Mouse (Mus musculus) left cerebral cortex, postnatal 14 days (tissue): ENCODE measurements at regions not wholly inside any gene's neighbourhood (a gene's known extent, or its start where the extent isn't known, plus 50 kb on each side); places are given as distances from the start of the nearest gene placed in this dataset.

Experiments
- DNase-seq, 2 experiments: peaks; one replicate each; pipeline ENCODE4 v3.0.0; 2021 to 2022; ENCODE audit warnings: low spot score in 2 of 2, mixed read lengths in 1 of 2
- intact Hi-C: fragments of 180-260 bp; cut with DNase I; formaldehyde crosslinking; loops from one replicate; pipeline ENCODE4 v1.15.1; 2025

DNA sequence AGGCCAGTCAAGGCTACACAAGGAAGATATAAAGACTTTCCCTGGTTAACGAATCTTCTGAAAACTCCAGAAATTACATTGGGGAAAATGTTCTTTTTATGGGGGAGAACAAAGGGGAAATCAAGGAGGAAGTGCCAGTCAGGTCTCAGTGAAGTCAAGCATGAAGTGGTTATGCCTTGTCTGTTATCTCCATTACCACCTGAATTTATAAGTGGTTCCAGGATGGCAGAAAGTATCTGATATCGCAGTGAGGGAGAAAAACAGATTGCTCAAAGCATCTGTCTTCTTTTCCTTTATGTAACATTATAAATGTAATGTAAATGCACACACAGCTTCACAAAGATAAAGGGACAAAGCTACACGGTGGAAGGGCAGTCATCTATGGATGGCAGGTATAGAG, 195.0 kb downstream of the Sptssa start:
- intact Hi-C loops, result no loop called here

DNA sequence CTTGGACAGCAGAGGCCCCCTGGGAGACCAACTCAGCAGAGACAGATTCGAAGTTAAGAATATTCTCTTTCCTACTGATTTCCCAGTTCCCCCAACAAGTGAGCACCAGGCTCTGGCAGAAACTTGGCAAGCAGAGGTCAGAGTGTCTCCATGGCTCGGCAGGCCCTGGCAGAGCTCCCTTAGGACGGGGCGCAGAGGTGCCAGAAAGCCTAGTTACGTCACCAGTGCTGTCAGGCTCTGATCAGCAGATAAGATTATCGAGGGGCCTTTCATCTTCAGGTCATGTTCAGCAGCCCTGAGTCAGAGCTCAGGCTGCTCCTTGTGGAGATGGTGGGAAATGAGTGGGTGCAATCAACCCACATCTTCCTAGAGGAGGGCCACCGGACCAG, 196.2 kb downstream of the Sptssa start:
- no peak for DNase-seq
- intact Hi-C loops, result no loop called here

More for the DNA sequence above, 195.0 kb downstream of the Sptssa start:
- DNase-seq, result no peak

DNA sequence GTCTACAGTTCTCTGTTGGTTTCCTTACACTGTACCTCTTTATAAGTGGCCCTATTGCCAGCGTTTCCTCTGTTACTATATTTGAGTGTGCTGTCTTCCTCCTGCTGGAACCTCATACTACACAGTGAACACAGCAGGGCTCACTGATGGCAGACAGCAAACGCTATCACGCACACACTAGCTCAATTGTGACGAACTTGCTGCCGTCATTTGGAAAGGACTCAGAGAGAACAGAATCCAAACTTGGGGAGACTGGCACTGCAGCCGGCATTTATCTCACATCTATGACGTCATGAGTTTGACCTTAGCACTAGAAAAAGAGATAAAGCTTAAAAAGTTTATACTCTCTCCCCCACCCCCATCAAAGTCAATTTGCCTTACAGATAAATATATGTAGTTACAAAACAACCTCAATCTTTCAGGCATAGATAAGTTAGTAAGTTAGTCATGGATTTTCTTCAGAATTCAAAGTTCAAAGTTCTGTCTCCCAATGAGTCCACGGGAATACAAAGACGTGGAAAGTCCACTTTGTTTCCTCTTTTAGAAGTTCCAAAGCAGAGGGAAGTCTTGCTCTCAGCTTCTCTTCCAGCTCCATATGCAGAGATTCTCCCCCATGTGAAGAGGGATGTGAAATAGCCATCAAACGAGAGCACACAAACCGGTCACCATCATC, 196.8 kb downstream of the Sptssa start:
- intact Hi-C loops, result no loop called here
- DNase-seq, result no peak

DNA sequence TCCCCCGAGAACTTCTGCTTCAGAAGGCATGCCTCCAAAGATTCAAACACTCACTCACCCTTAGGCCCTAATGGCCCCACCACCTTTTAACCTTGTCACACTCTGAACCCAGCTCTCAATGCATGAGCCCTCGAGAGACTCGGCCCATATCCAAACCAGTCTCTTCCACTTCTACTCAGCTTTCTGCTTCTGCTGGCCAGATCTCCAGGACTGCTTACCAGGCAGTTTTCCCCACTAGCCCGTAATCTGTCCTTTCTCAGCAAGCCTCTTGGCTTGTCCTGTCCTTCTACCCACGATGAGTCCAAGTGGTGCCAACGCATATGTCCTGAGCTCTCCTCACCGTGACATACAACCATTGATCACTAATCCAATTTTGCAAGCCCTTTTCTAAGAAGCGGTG, 199.6 kb downstream of the Sptssa start:
- intact Hi-C loops, result no loop called here
- no peak for DNase-seq

DNA sequence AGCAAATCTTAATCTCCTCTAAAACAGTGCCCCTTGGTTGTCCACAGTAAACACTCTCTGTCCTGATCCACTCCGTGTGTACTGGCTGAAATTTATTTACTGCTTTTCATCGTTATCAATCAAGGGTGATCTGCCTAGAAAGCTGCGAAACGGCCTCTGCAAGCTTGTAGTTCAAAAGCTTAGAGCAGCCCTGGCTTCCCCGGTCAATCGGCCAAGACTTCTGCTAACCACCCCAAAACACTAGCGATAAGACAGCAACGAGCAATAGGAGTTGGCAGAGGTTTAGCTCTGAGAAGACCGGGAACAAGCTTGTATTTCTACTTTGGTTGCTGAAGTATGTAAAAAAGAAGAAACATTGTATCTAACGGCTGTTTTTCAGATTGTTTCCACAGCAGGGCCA, 201.8 kb downstream of the Sptssa start:
- DNase-seq, result no peak
- intact Hi-C loops, result no loop called here

DNA sequence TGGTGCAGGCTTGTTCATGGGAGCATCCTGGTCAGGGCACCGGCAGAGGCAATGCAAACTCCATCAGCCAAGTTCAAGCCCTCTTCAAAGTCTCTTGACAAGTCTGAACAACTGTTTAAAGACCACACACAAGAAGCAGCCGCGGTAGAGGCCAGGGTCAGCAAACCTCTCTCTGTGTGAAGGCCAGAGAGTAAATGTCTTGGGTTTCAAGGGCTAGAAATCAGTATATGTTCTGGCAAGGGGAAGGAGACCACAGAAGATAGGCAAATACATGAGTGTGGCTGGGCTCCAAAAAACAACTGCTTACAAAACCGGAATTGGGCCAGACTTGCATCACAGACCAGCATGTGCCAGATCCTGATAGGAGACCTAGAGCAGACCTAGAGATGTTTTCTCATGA, 203.0 kb downstream of the Sptssa start:
- no peak for DNase-seq
- intact Hi-C loops, result no loop called here

DNA sequence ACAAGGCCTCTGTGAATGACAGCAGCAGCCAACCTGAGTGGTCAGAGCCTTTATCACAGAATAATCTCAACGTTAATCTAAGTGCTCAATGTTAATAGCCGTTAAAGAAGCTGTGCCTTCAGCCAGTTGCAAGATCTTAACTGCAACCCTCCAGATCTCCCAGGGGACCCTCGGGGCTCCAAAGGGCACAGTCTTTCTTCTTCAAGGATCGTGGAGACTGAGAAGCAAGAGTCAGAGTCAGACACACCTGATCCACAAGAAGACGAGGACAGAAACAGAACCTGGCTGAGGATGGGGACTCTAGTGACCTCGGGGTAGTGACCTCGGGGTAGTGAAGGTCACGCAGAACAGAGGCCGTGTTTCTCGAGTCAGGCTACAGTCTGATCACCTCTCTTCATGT, 206.0 kb downstream of the Sptssa start:
- DNase-seq, result no peak
- intact Hi-C loops, result no loop called here

DNA sequence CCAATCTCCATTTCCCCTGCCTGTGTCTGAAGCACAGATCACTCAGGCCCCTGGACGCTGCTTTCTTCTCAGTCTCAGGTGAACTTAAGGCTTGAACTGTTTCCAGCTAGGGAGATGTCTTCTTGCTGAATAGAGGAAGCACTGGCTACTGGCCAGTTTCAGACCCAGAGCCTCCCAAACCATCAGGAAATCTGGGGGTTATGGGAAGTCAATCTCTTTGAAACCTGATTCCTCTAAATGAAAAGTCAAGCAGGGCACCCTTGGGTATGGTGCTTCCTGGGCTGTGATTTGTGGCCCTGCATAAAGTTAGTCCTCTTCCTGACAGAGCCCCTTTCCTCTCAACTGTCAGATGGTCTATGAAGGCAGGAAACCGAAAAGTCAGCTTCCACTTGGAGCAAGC, 208.2 kb downstream of the Sptssa start:
- intact Hi-C loops, result no loop called here
- DNase-seq, result no peak

DNA sequence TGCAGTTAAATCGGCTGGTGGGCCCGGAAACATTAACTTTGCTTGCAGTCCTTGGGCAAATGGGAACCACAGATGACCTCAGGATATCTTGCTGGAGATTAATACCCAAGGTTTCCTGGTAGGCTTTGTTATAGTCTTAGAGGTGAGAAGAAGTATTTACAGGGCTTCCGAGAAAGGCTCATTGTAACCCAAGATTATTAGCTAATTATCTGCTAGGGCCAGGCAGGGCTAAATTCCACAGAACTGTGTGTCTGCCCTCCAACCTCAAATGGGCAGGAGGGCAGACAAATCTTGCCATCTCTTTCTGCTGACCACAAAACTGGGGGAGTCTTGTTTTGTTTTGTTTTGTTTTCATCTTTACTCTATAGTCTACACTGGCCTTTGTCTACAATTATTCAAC, 209.0 kb downstream of the Sptssa start:
- DNase-seq, result no peak
- intact Hi-C loops, result no loop called here

DNA sequence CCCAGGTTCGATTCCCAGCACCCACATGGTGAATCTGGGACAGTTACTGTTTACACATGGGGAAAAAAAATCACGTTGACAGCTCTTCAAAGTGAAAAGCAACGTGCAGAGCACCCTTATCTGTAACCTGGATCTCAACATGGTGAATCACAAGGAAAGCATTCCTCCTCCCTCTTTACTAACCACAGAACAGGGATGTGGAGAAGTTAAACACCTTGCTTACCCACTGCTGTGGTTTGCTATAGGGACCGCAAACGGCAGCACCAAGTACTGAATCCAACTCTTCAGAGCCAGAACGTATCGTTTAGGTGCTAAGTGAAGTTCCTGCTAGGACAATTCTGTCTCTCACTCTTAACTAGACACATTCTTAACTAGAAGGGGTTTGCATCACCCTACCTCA, 210.0 kb downstream of the Sptssa start:
- DNase-seq, result no peak
- intact Hi-C loops, result no loop called here

DNA sequence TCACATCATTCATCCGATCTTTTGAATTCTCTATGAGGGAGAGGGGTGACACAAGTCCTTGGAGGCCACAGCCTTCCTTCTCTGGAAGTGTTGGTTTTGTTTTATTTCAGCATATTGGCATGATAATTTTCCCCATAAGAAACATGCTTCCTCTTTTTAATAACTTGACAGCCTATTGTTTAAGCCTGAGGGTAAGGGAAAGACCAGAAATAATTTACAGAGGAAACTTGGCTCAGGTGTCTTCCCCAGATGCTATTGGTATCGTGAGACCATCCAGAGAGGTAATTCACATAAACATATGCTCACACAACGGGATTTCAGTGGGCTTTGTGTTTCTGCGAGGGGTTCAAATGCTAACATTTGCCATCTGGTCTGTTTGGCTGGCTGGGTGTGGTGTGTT, 212.0 kb downstream of the Sptssa start:
- DNase-seq, result no peak
- intact Hi-C loops, result no loop called here

DNA sequence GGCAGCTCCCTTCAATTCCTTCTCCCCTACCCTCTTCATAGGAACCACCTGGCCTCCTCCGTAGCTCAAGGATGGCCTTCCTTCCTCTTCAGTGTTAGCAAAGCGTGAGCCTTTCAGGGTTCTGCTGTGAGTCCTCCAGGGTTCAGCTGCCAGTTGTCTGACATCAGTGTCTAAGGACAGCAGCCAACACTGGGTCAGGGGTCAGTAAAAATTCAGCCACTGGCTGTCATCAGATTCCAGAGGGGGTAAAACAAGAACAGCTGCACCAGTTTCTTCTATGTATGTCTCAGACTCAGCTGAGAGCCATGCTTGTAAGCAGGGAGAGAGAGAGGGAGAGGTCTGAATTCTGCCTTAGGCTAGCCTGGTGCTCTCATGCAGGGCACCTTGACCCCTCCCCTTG, 213.1 kb downstream of the Sptssa start:
- intact Hi-C loops, result no loop called here
- no peak for DNase-seq

DNA sequence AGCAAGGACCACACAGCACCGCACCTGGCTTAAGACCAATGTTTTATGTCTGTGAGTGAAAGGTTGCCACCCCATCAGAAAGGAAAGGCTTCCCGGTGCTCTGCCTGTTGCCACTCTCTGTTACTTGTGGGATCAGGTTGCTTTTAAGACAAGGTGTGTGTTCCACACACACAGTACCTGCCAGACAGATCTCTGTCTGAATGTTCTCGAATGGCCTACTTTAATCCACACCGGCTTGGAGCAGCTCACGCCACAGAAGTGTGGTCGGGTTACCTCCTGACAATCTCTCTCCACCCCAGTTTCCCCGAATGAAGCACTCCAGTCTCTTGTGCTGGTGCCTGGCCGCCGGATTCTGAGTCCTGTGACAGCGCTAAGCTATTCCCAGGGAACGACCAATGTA, 214.0 kb downstream of the Sptssa start:
- intact Hi-C loops, result no loop called here
- no peak for DNase-seq

DNA sequence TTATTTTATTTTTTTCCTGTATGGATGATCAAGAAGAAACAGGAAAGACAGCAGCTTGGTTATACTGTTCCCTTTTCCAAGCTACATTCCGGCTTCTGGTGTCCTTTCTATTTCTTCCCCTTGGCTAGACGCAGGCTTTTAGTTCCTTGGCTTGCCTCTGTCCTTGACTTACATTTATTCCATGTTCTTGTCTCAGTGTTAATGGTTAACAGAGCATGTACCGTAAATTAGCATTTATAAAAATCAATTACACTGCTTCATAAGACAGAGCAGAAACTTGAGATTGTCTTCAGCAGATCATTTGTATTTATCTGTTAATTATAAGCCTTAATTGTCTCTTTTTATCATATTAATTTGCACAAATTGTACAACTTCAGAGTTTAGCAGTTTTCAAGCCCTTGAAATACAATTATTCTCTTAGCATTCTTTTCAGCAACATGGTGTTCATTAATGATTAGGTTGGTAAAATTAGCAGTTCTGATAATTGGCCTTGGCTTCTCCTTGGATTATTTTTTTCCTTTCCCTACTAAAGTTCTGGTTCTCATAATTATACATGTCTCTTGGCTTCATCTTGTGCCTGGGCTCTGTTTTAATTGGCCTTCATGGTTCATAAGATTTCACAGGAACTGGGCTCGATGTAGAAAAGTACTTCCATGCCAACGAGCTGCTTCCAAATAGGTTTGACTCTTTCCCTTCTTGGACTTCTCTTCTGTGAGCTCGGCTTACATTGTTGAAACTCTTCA, 215.4 kb downstream of the Sptssa start:
- intact Hi-C loops, result no loop called here
- no peak for DNase-seq

DNA sequence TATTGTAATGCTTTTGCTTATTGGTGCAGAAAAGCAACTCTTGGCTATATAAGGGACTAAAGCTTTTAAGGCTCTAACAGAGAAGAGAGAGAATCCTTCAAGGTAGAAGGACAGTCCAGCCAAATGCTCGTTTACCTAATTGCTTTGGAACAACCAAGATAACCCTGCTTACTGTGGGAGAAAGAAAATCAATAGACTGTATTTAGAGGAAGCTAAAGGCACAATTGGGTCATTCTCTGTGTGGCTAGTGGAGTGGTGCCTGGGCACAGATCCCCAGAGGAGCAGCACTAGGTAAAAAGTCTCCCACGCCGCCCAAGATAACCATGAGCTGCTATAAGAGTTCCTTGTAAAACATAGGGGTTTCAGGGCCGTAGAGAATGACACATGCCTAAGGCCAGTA, 217.6 kb downstream of the Sptssa start:
- intact Hi-C loops, result no loop called here
- no peak for DNase-seq

DNA sequence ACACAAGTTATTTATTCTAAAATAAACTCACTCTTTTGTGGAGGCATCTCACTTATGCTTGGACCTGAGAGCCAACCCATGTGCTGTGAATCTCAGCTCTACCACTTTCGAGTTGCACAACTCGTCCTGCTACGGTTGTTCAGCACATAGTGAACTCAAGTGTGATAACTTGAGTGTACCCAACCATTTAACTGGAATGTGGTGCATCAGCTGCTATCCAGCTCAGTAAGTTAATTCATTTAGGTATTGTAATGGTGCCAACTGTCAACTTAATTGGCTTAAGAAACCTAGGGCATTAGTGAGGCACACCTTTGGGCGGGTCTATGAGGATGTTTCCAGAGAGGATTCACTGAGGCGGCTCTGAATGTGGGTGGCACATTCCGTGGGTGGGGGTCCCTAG, 221.6 kb upstream of the Egln3 start:
- intact Hi-C loops, result no loop called here
- no peak for DNase-seq

DNA sequence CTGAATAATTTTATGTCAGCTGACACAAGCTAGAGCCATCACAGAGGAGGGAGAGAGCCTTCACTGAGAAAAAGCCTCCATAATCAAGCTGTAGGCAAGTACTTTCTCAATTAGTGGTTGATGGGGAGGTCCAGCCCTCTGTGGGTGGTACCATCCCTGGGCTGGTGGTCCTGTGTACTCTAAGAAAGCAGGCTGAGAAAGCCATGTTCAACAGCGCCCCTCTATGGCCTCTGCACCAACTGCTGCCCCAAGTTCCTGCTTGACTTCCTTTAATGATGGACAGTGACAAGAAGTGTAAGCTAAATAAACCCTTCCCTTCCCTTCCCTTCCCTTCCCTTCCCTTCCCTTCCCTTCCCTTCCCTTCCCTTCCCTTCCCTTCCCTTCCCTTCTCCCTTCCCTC, 211.2 kb upstream of the Egln3 start:
- intact Hi-C loops, result no loop called here

DNA sequence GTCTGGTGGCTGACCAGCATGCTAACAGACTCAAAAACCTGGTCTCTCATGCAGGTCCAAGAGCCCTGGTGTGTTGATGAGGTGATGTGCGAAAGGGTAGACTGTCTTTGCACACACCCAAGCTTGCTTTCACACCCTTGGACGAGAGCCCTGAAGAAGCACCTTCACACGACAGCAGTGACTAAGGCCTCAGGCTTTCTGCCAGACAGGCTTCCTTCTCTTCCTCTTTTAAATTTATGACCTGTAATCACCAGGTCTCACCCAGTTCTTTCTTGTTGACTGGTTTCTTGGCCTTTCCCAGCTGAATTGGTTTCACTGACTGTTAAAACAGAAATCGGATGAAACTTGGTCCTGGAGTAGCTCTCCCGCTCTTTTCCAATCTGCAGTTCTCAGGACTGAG, 210.5 kb upstream of the Egln3 start:
- intact Hi-C loops, result no loop called here
- no peak for DNase-seq

More for the DNA sequence above, 211.2 kb upstream of the Egln3 start:
- no peak for DNase-seq

DNA sequence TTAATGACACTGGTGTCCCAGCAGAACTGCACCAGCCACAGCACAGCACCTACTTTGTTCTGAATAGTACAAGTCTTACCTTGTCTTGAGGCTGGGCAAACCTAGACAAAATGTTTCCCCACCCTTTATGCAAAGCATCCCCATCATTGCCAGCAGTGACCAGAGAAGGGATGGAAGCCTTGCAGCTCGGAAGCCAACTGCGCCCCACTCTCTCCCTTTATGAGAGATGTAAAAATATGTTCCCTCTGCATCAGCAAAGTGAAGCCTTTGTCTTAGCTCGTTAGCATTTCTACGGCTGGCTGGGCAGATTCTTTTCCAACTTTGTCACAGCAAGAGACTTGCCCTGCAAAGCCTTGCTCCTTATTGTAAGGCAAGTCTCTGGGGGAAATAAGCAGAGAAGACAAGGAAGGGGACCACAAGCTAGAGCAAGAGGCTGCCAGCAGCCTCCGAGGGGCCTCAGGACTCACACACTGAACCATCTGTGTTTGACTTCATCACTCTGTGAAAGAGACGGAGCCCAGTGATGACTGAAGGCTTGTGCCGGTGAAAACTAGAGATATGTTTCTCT, 206.5 kb upstream of the Egln3 start:
- DNase-seq, result no peak
- intact Hi-C loops, result no loop called here

DNA sequence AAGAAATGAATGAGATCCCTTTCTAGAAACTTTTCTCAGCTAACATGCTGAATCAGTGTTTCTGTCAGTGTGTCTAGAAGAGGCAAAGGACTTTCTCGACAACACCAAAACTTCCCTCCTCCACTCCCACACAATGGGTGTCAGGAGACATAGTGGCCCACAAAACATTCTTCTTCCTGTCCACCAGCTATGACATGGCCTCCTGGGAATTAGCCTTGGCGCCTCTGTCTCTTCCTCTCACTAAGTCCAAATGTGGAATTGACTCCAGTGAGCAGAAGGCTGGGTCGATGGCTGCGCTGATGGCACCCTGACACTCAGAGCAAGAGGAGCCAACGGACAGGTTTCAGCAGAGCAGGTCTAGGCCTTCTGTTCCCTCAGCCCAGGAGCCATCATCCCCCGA, 205.2 kb upstream of the Egln3 start:
- intact Hi-C loops, result no loop called here
- no peak for DNase-seq

DNA sequence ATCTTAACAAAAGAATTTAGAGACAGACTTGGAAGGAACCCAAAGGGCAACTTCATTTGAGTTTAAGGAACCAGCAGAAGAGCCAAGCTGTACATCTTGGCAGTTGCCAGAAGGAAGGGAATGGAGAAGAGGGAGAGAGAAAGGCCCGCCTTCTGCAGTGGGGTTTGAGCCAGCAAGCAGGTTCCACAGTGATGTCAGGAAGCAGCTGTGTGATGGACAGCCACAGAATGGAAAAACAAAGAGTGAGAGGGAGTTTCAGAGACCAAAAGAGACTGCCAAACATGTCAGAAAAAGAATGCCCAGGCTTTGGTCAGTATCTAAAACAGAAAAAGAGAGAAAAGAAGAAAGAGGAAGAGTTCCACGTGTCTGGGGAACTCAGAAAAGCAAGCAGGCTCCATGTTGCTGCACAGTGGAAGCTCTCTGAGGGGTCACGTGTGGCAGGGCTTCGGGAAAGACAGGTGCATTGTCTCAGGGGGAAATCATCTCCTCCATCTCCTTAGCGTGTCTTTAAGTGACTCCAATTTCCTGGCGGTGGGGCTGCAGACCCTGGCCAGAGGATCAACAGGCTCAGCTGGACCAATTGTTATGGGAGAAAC, 203.7 kb upstream of the Egln3 start:
- no peak for DNase-seq
- intact Hi-C loops, result no loop called here
